Mouse (Mus musculus): ENCODE measurements around the gene Zfand3. TPM values are rescaled to one million over a fixed set of nuclear protein-coding genes. Genes with fewer than 3 reads are reported as not detected.

Zfand3 gene
- polyA plus RNA-seq, 1 experiment: 138 TPM

DNA sequence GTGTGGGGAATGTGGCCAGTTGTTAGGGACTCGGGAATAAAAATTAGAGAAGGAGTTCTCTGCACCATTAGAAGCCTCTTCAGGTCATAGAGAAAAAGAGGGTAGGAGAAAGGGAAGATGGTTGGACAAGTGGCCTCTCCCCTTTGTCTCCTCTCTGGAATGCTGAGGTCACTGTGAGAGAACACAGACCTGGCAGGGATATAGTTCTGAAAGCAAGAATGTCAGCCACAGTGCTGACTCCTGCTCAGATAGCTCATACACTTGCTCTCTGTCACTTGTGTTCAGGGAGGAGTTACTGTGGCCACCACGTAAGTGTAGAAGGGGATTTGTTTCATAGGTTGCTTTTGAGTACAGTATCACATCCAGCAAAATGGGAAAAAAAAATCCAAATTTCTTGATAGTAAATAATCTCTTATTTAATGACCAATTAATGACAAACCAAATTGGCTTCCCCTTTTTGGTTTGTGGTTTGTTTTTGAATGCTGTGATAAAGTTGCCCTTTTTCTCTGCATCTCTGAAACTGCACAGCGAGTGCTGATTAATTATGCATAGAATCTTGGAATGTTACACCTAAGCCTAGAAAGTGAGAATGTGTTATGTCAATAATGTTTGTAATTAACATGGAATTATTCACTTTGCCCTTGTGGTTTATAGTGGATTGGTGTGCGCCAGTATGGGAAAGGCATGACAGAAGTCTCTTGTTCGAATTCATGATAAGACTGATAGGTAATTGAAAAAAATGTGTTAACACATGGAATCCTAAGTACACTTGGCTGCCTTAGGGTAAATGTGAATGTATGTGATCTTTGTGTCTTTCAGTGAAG, 47.2 kb downstream of the Zfand3 start:
- no peak overlapping the region for H3ac ChIP-seq (ENCODE audit: control insufficient read depth, insufficient read length)
- peak overlapping the region; percentile 48 for H3K4me2 ChIP-seq (ENCODE audit: low read depth)
- no peaks in the 10 kb centered on the region for H3K36me3 ChIP-seq (ENCODE audit: control insufficient read depth, insufficient read depth)
- no peaks in the 10 kb centered on the region for H3K27me3 ChIP-seq (ENCODE audit: control insufficient read depth, insufficient read depth, insufficient read length)
- TF ChIP-seq TCF3 (IDR thresholded peaks at IDR 0.05; ENCODE audit: insufficient read length, low read depth) (no peak), USF1 (IDR thresholded peaks at IDR 0.05; ENCODE audit: low read depth) (no peak), TCF12 (IDR thresholded peaks at IDR 0.05; ENCODE audit: insufficient read depth, poor library complexity, severe bottlenecking) (no peak), SRF (IDR thresholded peaks at IDR 0.05; ENCODE audit: control insufficient read depth, insufficient read length, low read depth) (no peak), CEBPB (IDR thresholded peaks at IDR 0.05; ENCODE audit: insufficient read depth, poor library complexity, severe bottlenecking) (no peak), MYOD1 (IDR thresholded peaks at IDR 0.05; ENCODE audit: control insufficient read depth in 1 of 3, insufficient read length in 2 of 3, low read depth in 2 of 3) (no peak), MYOG (IDR thresholded peaks at IDR 0.05; ENCODE audit: control insufficient read depth in 1 of 3, insufficient read depth in 1 of 3, insufficient read length in 2 of 3, low read depth in 2 of 3) (no peak), MAX (IDR thresholded peaks at IDR 0.05; ENCODE audit: low read depth) (no peak), E2F4 (IDR thresholded peaks at IDR 0.05; ENCODE audit: insufficient read depth) (no peak), REST (IDR thresholded peaks at IDR 0.05; ENCODE audit: insufficient read depth, insufficient read length) (no peak), POLR2AphosphoS2 (IDR thresholded peaks at IDR 0.05; ENCODE audit: insufficient read length, low read depth) (no peak), POLR2A (IDR thresholded peaks at IDR 0.05; ENCODE audit: insufficient read length, low read depth) (no peak)
- peaks cover 91% of the 10 kb centered on the region for H3K79me2 ChIP-seq (ENCODE audit: control insufficient read depth, insufficient read depth)
- no peak overlapping the region for H3K4me3 ChIP-seq

DNA sequence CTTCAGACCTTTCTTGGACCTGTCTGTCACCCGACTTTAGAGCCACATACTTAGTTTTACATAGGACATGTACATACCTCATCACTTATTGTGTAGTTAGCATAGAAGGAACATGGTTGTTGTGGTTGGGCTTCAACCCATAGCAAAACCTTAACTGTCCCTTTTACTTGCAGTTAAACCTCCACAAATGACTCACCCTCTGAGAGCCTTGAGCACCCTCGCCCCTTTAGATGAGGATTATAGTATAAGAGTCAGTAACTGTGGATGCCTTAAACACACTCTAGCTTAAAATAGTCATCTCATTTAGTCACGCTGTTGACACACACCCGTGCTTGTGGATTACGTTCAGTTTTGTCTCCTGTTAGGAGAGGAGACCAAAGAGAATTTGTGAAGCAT, 47.8 kb downstream of the Zfand3 start:
- TF ChIP-seq USF1 (IDR thresholded peaks at IDR 0.05; ENCODE audit: low read depth) (no peak), MAX (IDR thresholded peaks at IDR 0.05; ENCODE audit: low read depth) (no peak), TCF3 (IDR thresholded peaks at IDR 0.05; ENCODE audit: insufficient read length, low read depth) (no peak), E2F4 (IDR thresholded peaks at IDR 0.05; ENCODE audit: insufficient read depth) (no peak), TCF12 (IDR thresholded peaks at IDR 0.05; ENCODE audit: insufficient read depth, poor library complexity, severe bottlenecking) (no peak), REST (IDR thresholded peaks at IDR 0.05; ENCODE audit: insufficient read depth, insufficient read length) (no peak), SRF (IDR thresholded peaks at IDR 0.05; ENCODE audit: control insufficient read depth, insufficient read length, low read depth) (no peak)
- Histone ChIP-seq H3ac (ENCODE audit: control insufficient read depth, insufficient read length) (no peak overlapping the region), H3K4me2 (ENCODE audit: low read depth) (peak overlapping the region; percentile 48)

DNA sequence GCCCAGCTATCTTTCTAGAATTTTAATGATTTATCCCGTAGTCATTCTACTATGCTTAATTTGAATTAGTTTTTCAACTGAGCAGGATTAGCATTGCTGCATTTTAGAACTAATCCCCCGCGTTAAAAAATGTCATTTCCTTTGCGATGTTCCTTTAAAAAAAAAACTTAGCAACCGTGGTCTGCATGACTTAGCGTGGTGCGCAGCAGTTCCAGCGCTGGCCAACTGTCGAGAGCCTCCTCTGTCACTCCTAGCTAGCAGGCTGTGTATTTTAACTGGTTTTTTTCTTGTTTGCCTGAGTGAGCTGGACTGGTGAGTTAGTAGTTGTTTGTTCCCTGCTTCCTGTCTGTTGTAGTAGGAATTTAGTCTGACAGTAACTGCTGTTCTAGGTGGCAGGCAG, 48.9 kb downstream of the Zfand3 start:
- TF ChIP-seq POLR2A (IDR thresholded peaks at IDR 0.05; ENCODE audit: insufficient read length, low read depth) (no peak), CEBPB (IDR thresholded peaks at IDR 0.05; ENCODE audit: insufficient read depth, poor library complexity, severe bottlenecking) (no peak), POLR2AphosphoS2 (IDR thresholded peaks at IDR 0.05; ENCODE audit: insufficient read length, low read depth) (no peak), MAX (IDR thresholded peaks at IDR 0.05; ENCODE audit: low read depth) (no peak), E2F4 (IDR thresholded peaks at IDR 0.05; ENCODE audit: insufficient read depth) (no peak)
- no peak overlapping the region for H3ac ChIP-seq (ENCODE audit: control insufficient read depth, insufficient read length)
- H3K27me3 ChIP-seq (ENCODE audit: control insufficient read depth, insufficient read depth, insufficient read length): no peaks in the 10 kb centered on the region
- no peak overlapping the region for H3K4me3 ChIP-seq
- peaks cover 87% of the 10 kb centered on the region for H3K79me2 ChIP-seq (ENCODE audit: control insufficient read depth, insufficient read depth)
- no peaks in the 10 kb centered on the region for H3K36me3 ChIP-seq (ENCODE audit: control insufficient read depth, insufficient read depth)
- peak overlapping the region; percentile 7 for H3K4me2 ChIP-seq (ENCODE audit: low read depth)

More for the DNA sequence above, 47.8 kb downstream of the Zfand3 start:
- Histone ChIP-seq H3K4me3 (no peak overlapping the region), H3K27me3 (ENCODE audit: control insufficient read depth, insufficient read depth, insufficient read length) (no peaks in the 10 kb centered on the region), H3K36me3 (ENCODE audit: control insufficient read depth, insufficient read depth) (no peaks in the 10 kb centered on the region), H3K79me2 (ENCODE audit: control insufficient read depth, insufficient read depth) (peaks cover 87% of the 10 kb centered on the region)

DNA sequence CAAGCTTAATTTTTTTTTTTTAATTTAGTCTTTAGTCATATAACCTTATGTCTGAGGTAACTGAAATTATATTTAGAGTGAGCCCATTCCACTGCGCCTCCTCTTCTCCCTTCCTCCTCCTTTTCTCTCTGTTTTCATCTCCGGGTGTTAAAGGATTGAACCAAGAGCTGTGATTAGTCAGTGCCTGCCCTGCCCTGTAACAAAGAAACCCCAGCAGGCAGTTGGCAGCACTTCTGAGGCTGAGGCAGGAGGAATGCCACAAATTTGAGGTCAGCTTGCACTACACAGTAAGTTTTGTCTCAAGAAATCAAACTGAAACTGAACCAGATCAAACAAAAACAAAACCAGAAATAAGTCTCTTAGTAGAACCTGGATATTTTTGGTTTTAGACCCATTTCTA, 49.3 kb downstream of the Zfand3 start:
- Histone ChIP-seq H3K79me2 (ENCODE audit: control insufficient read depth, insufficient read depth) (peaks cover 86% of the 10 kb centered on the region), H3ac (ENCODE audit: control insufficient read depth, insufficient read length) (no peak overlapping the region), H3K4me3 (no peak overlapping the region), H3K27me3 (ENCODE audit: control insufficient read depth, insufficient read depth, insufficient read length) (no peaks in the 10 kb centered on the region), H3K4me2 (ENCODE audit: low read depth) (peak overlapping the region; percentile 7), H3K36me3 (ENCODE audit: control insufficient read depth, insufficient read depth) (no peaks in the 10 kb centered on the region)
- TF ChIP-seq USF1 (IDR thresholded peaks at IDR 0.05; ENCODE audit: low read depth): no peak
- TF ChIP-seq TCF3 (IDR thresholded peaks at IDR 0.05; ENCODE audit: insufficient read length, low read depth): no peak
- no peak for TF ChIP-seq REST (IDR thresholded peaks at IDR 0.05; ENCODE audit: insufficient read depth, insufficient read length)
- no peak for TF ChIP-seq POLR2A (IDR thresholded peaks at IDR 0.05; ENCODE audit: insufficient read length, low read depth)
- TF ChIP-seq SRF (IDR thresholded peaks at IDR 0.05; ENCODE audit: control insufficient read depth, insufficient read length, low read depth): no peak
- TF ChIP-seq POLR2AphosphoS2 (IDR thresholded peaks at IDR 0.05; ENCODE audit: insufficient read length, low read depth): no peak
- no peak for TF ChIP-seq MAX (IDR thresholded peaks at IDR 0.05; ENCODE audit: low read depth)
- no peak for TF ChIP-seq MYOD1 (IDR thresholded peaks at IDR 0.05; ENCODE audit: control insufficient read depth in 1 of 3, insufficient read length in 2 of 3, low read depth in 2 of 3)

DNA sequence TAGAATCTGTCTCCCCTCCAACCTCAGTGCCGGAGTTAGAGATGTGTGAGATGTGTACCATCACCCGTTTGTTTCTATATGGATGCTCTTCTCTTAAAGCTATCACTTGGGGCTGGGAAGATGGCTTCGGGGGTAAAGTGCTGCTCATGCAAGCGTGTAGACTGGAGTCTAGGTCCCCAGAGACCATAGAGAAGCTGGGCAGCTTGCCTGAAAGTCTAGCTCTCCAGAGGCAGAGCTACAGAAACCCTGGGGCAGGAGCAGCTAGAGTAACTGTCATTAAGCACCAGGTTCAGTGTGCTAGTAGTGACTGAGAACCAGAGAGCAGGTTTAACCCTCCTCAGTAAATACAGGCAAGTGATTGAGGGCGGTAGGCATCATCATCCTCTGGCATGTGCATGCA, 51.7 kb downstream of the Zfand3 start:
- Histone ChIP-seq H3K27me3 (ENCODE audit: control insufficient read depth, insufficient read depth, insufficient read length) (no peaks in the 10 kb centered on the region), H3K4me2 (ENCODE audit: low read depth) (no peak overlapping the region), H3ac (ENCODE audit: control insufficient read depth, insufficient read length) (no peak overlapping the region), H3K4me3 (no peak overlapping the region), H3K79me2 (ENCODE audit: control insufficient read depth, insufficient read depth) (peaks cover 79% of the 10 kb centered on the region), H3K36me3 (ENCODE audit: control insufficient read depth, insufficient read depth) (no peaks in the 10 kb centered on the region)
- no peak for TF ChIP-seq POLR2AphosphoS2 (IDR thresholded peaks at IDR 0.05; ENCODE audit: insufficient read length, low read depth)
- TF ChIP-seq SRF (IDR thresholded peaks at IDR 0.05; ENCODE audit: control insufficient read depth, insufficient read length, low read depth): no peak
- TF ChIP-seq CEBPB (IDR thresholded peaks at IDR 0.05; ENCODE audit: insufficient read depth, poor library complexity, severe bottlenecking): no peak
- TF ChIP-seq POLR2A (IDR thresholded peaks at IDR 0.05; ENCODE audit: insufficient read length, low read depth): no peak
- no peak for TF ChIP-seq MYOD1 (IDR thresholded peaks at IDR 0.05; ENCODE audit: control insufficient read depth in 1 of 3, insufficient read length in 2 of 3, low read depth in 2 of 3)
- TF ChIP-seq E2F4 (IDR thresholded peaks at IDR 0.05; ENCODE audit: insufficient read depth): no peak
- no peak for TF ChIP-seq REST (IDR thresholded peaks at IDR 0.05; ENCODE audit: insufficient read depth, insufficient read length)
